Mouse (Mus musculus) Patski (cell line): ENCODE results near the gene Gdi2. TPM values are rescaled to one million over a fixed set of nuclear protein-coding genes. Genes with fewer than 3 reads are reported as not detected.

Experiments used
- ATAC-seq: fragments of 100-300 bp; one replicate; pipeline ENCODE4 v1.8.0; 2021
- CTCF ChIA-PET: fragments of 350-600 bp; sonication (Branson Sonifier 250); formaldehyde crosslinking; loops from one replicate; lab custom pipeline; 2022; ENCODE audit warnings: inconsistent platforms; lab: Charles Lee
- POLR2A ChIA-PET: fragments of 350-600 bp; sonication (Branson Sonifier 250); formaldehyde crosslinking; loops from one replicate; lab custom pipeline; 2022; ENCODE audit warnings: antibody characterized with exemption, inconsistent platforms; lab: Charles Lee
- DNase-seq: peaks from one replicate; pipeline ENCODE4 v3.0.0-alpha.2; 2011; ENCODE audit warnings: low read depth, low spot score
- H3K27me3 ChIP-seq: fragments of 371-371 bp; one replicate; pipeline ENCODE4 v1.5.1; 2021
- CTCF ChIP-seq: fragments of 100-300 bp; IDR thresholded peaks from one replicate; pipeline ENCODE4 v1.5.1; 2021
- in situ Hi-C: fragments of 300-500 bp; cut with MboI; formaldehyde crosslinking; loops from 3 replicates; pipeline ENCODE4 v1.11.1; 2018; ENCODE audit warnings: low pct_unique_long_range_greater_than_20kb, mixed read lengths
- polyA plus RNA-seq: library from polyadenylated mRNA; unstranded; gene quantifications from one replicate; pipeline ENCODE4 v1.2.3, GENCODE M21; 2021

Gene Gdi2
- polyA plus RNA-seq, 1 experiment from 2014 or later, result 436 TPM

DNA sequence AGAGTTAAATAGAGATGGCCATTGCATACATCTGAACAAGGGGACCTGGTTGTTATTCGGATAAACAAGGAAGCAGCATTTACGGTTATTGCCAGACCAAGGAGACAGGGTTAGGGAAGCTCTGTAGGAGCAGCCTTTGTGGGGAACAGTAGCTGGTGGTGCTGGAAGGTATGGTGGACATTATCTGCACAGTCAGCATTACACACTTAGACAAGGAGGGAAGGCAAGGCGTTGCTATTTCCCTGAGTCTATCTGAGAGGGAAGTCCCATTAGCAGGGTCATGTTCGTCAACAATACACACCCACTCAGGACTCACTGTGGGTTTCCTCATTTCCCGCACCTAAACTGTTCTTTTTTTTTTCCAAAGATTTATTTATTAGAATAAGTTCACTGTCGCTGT, 10.0 kb downstream of the Gdi2 start:
- in situ Hi-C loops, result no loop called here
- CTCF ChIA-PET, result interaction anchor here (1.2 kb wide), 1 partner anchor 22 kb away, joined by 3 read pairs; no protein-coding TSS in a partner anchor
- POLR2A ChIA-PET, result interaction anchor here (1.0 kb wide), 1 partner anchor 22 kb away, joined by 3 read pairs; no protein-coding TSS in a partner anchor
- ATAC-seq (no peak), DNase-seq (no peak)
- TF ChIP-seq CTCF, result no peak
- H3K27me3 ChIP-seq, result no peaks in the 10 kb centered on the region

GRCm38 (mm10) chr13:3563130-3563529, 25.3 kb downstream of the Gdi2 start:
- peak; percentile 49 for TF ChIP-seq CTCF
- in situ Hi-C loops, result no loop called here
- DNase-seq (no peak), ATAC-seq (no peak)
- CTCF ChIA-PET, result interaction anchor here (1.4 to 1.5 kb wide), 2 partner anchors 20 to 27 kb away, joined by 4 read pairs; no protein-coding TSS in a partner anchor
- H3K27me3 ChIP-seq, result no peaks in the 10 kb centered on the region
- POLR2A ChIA-PET, result no interaction called here

DNA sequence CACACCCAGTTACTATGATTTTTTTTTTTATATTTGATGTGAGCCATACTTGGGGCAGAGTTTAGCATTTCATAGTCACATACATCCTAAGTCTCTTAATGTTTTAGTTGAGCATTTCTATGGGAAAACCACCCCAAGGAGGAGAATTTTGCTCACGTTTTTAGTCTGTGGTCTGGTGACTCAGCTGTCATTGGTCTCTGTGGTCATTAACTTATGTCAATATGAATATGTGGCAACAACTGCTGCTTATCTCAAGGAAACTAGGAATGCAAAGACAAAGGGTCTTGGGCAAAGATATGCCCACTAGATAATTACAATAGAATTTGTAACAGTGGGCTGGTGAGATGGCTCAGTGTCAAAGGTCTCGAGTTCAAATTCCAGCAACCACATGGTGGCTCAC, 26.1 kb downstream of the Gdi2 start:
- no peak for DNase-seq
- ChIA-PET POLR2A (no interaction called here), CTCF (interaction anchor here (1.4 to 1.5 kb wide), 2 partner anchors 19 to 27 kb away, joined by 4 read pairs; no protein-coding TSS in a partner anchor)
- H3K27me3 ChIP-seq, result no peaks in the 10 kb centered on the region
- ATAC-seq, result no peak
- in situ Hi-C loops, result no loop called here
- TF ChIP-seq CTCF, result no peak

- peak; percentile 28 for TF ChIP-seq CTCF
- H3K27me3 ChIP-seq, result no peaks in the 10 kb centered on the region
- DNase-seq, result no peak
- no peak for ATAC-seq
- POLR2A ChIA-PET, result no interaction called here
- CTCF ChIA-PET, result interaction anchor here (1.0 to 1.1 kb wide), 2 partner anchors 11 to 28 kb away, joined by 3 to 4 read pairs; no protein-coding TSS in a partner anchor
- in situ Hi-C loops, result no loop called here
Measured at GRCm38 (mm10) chr13:3590789-3591188, 52.9 kb downstream of the Gdi2 start.

GRCm38 (mm10) chr13:3594311-3594710, 56.4 kb downstream of the Gdi2 start:
- no peaks in the 10 kb centered on the region for H3K27me3 ChIP-seq
- POLR2A ChIA-PET, result interaction anchor here (1.1 kb wide), 1 partner anchor 17 kb away, joined by 3 read pairs; the partner anchor contains the start of gene Fam208b
- in situ Hi-C loops, result no loop called here
- CTCF ChIA-PET, result interaction anchor here (0.6 to 1.0 kb wide), 2 partner anchors 26 to 561 kb away, joined by 3 read pairs; no protein-coding TSS in a partner anchor
- ATAC-seq (no peak), DNase-seq (no peak)
- no peak for TF ChIP-seq CTCF

GRCm38 (mm10) chr13:3596232-3596631, 58.4 kb downstream of the Gdi2 start:
- H3K27me3 ChIP-seq, result no peaks in the 10 kb centered on the region
- ChIA-PET POLR2A (no interaction called here), CTCF (interaction anchor here (1.1 kb wide), 1 partner anchor 11 kb away, joined by 3 read pairs; no protein-coding TSS in a partner anchor)
- no peak for TF ChIP-seq CTCF
- in situ Hi-C loops, result no loop called here
- no peak for ATAC-seq
- DNase-seq, result no peak

GRCm38 (mm10) chr13:3609780-3610117, 71.9 kb downstream of the Gdi2 start:
- DNase-seq (no peak), ATAC-seq (peak; percentile 23)
- ChIA-PET CTCF (interaction anchor here (1.1 to 2.1 kb wide), 2 partner anchors 10 to 24 kb away, joined by 4 to 7 read pairs; partner anchors contain the start of gene Asb13), POLR2A (no interaction called here)
- in situ Hi-C loops, result no loop called here
- no peak for TF ChIP-seq CTCF
- no peaks in the 10 kb centered on the region for H3K27me3 ChIP-seq

- ChIA-PET CTCF (interaction anchor here (1.1 to 2.1 kb wide), 2 partner anchors 11 to 24 kb away, joined by 4 to 7 read pairs; partner anchors contain the start of gene Asb13), POLR2A (interaction anchor here (1.2 kb wide), 1 partner anchor 16 kb away, joined by 3 read pairs; no protein-coding TSS in a partner anchor)
- H3K27me3 ChIP-seq, result no peaks in the 10 kb centered on the region
- ATAC-seq, result peak; percentile 31
- DNase-seq, result no peak
- in situ Hi-C loops, result no loop called here
- TF ChIP-seq CTCF, result no peak
Measured at GRCm38 (mm10) chr13:3610118-3610794, 72.4 kb downstream of the Gdi2 start.

DNA sequence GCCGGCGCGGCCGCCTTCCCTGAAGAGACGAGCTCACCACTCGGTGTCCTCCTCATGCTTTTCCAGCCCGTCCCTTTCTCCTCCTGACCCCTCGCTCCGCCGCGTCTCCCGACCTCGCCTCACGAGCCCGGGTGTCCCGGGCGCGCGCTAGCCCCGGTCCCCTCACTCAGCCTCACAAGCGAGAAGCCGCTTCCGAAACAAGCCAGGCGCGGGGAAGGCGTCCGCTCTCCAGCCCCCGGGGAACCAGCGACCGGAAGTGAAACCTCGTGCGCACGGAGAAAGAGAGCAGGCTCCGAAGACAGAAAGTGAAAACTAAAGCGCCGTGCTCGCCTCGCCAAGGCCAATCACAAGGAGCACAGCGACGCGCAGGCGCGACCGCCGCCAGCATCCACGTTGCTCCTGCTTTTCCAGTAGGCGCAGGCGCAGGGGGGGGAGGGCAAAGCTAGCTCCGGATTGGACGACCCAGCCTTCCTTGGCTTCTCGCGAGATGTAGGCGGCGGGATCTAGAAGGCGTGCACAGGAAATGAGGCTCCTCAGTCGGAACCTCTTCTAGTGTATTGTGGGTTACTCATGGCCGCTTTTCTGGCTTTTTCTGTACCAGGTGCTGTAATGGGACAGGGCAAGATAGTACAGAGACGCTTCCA, 73.1 kb downstream of the Gdi2 start, which contains the start of gene Fam208b:
TSS of gene Fam208b (minus strand) at position 314 of the 644 bp plus-strand sequence.
- ChIA-PET POLR2A (interaction anchor here (0.9 to 1.2 kb wide), 2 partner anchors 9 to 17 kb away, joined by 3 read pairs; no protein-coding TSS in a partner anchor), CTCF (interaction anchor here (0.9 to 2.1 kb wide), 2 partner anchors 12 to 20 kb away, joined by 3 to 7 read pairs; no protein-coding TSS in a partner anchor)
- H3K27me3 ChIP-seq, result no peaks in the 10 kb centered on the region
- TF ChIP-seq CTCF, result no peak
- in situ Hi-C loops, result no loop called here
- ATAC-seq, result peak; percentile 95
- DNase-seq, result peak; percentile 84

Other genes with a start within 250 kb of the Gdi2 start
- gene Fam208b, start 73.0 kb downstream of the Gdi2 start, polyA plus RNA-seq, result 26.3 TPM
- 14.2 TPM for gene Asb13, start 96.0 kb downstream of the Gdi2 start, polyA plus RNA-seq